Mouse (Mus musculus): Measurements from ENCODE around the gene Clstn3.

DNA sequence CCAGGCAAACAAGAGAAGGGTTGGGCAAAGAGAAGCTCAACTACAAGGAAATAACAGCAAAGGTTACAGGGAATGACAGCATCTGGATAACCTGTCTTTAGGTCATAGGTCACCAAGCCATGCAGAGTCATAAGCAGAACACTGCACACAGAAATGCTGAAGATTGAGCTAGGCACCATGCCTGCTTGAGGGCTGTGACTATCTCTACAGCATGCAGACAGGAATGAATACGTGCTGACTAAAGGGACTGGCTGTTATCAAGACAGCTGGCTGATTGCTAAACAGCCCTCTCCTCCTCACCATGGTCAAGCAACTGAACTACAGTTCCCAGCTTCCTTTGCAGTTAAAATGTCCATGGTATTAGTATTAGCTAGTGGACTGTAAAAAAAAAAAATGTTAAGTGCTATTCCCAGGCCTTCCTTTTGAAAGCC is 40.5 kb downstream of the Clstn3 start:
- no peak for TF ChIP-seq POLR2A (IDR thresholded peaks at IDR 0.05; ENCODE audit: borderline replicate concordance, insufficient read depth, low read length)
- TF ChIP-seq CTCF (IDR thresholded peaks at IDR 0.05; ENCODE audit: borderline replicate concordance, insufficient read depth, low read depth, low read length): no peak

Measured in cerebellum, adult 2 months (tissue).